In the genomic region with DNA sequence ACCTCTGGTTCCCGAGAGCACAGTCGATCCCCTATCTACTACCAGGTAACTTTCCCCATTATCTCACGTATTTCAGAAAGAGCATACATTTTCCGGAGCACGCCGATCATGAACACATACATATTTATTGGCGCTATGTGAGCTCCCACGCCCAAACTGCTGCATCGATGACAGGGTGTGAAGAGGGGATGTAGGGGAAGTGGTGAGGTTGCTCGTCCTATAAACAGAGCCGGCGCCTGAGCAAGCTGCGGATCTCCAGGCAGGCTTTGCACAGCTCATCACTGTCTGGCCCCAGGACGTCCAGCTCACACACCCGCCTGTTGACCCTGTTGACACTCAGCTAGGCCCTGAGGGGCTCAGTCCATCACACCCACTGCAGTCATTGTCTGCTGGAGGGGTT, we compare ENCODE assay signal across 8 mouse cellular contexts. TPM values are rescaled to one million over a fixed set of nuclear protein-coding genes. Genes with fewer than 3 reads are reported as not detected.
DNase-seq lines count a peak whose midpoint lies in the region; ATAC-seq and TF ChIP-seq lines count a peak whose summit lies in the region.

No protein-coding gene starts in this region.

- no peak for ATAC-seq in embryonic facial prominence, embryonic 14.5 days (ENCODE audit: low read depth)
- ATAC-seq in intestine, postnatal 0 days, result no peak
- 0 out of 2 replicates have a peak, but pooled peaks have one; percentile 14 for ATAC-seq in monocyte, adult 5-6 weeks (replicated peaks; ENCODE audit: insufficient number of reproducible peaks, low FRiP score, low TSS enrichment, poor library complexity, severe bottlenecking)

- peak overlapping the region; percentile 77 for H3K4me2 ChIP-seq in embryonic facial prominence, embryonic 14.5 days (ENCODE audit: low read depth, low read length)
- peak overlapping the region; percentile 78 for H3K4me2 ChIP-seq in intestine, postnatal 0 days (replicated peaks; ENCODE audit: low read depth)

- no peak for TF ChIP-seq POLR2A in MEL (IDR thresholded peaks at IDR 0.05; ENCODE audit: control insufficient read depth in 1 of 2, insufficient read depth in 1 of 2, low read depth in 1 of 2, low read length in 2 of 2, poor library complexity in 1 of 2)

- TF ChIP-seq RAD21 in MEL (IDR thresholded peaks at IDR 0.05; ENCODE audit: low read depth, low read length), result no peak

- peaks cover 0 to 5% of the 10 kb centered on the region in 2 experiments; a peak in 2 of 4 replicates for H3K36me3 ChIP-seq in MEL (ENCODE audit: control insufficient read depth in 1 of 2, insufficient read depth in 2 of 2, low read length in 2 of 2)
- H3K36me3 ChIP-seq in embryonic facial prominence, embryonic 14.5 days (ENCODE audit: control insufficient read depth, insufficient read depth, low read length), result peaks cover 4% of the 10 kb centered on the region; the same call in 1 of the 2 replicates
- H3K36me3 ChIP-seq in intestine, postnatal 0 days (ENCODE audit: control insufficient read depth, insufficient read depth), result 0 out of 2 replicates have a peak, but pooled peaks cover 3% of the 10 kb centered on the region

- H3K9me3 ChIP-seq in MEL (replicated peaks; ENCODE audit: insufficient read depth, low read length), result no peaks in the 10 kb centered on the region
- H3K9me3 ChIP-seq in embryonic facial prominence, embryonic 14.5 days (ENCODE audit: control insufficient read depth, low read length), result no peaks in the 10 kb centered on the region
- H3K9me3 ChIP-seq in intestine, postnatal 0 days (ENCODE audit: control insufficient read depth), result no peaks in the 10 kb centered on the region

- H3K27me3 ChIP-seq in MEL (ENCODE audit: control insufficient read depth in 1 of 2, insufficient read depth in 2 of 2, low read length in 2 of 2), result no peaks in the 10 kb centered on the region
- H3K27me3 ChIP-seq in embryonic facial prominence, embryonic 14.5 days (replicated peaks; ENCODE audit: control insufficient read depth, insufficient read depth, low read length), result no peaks in the 10 kb centered on the region
- H3K27me3 ChIP-seq in intestine, postnatal 0 days (replicated peaks; ENCODE audit: control insufficient read depth, insufficient read depth, low read length), result no peaks in the 10 kb centered on the region

- DNase-seq in layer of hippocampus, adult 2 months (ENCODE audit: low spot score in 2 of 2), result peak in 1 of 2 experiments; percentile 20
- DNase-seq in layer of hippocampus, postnatal 14 days (ENCODE audit: low spot score in 2 of 2), result no peak
- DNase-seq in MEL (ENCODE audit: low read depth, low spot score), result peak; percentile 79
- DNase-seq in embryonic facial prominence, embryonic 14.5 days (ENCODE audit: low spot score), result no peak
- no peak for DNase-seq in gastrocnemius, adult 18-20 months (ENCODE audit: low spot score)
- DNase-seq in urinary bladder, postnatal 36 days (ENCODE audit: low spot score in 2 of 2), result no peak

- no peak for TF ChIP-seq CTCF in layer of hippocampus, adult 2 months (conservative IDR thresholded peaks at IDR 0.05)
- TF ChIP-seq CTCF in MEL (IDR thresholded peaks at IDR 0.05 in 2 of 3, conservative IDR thresholded peaks at IDR 0.05 in 1 of 3; ENCODE audit: control insufficient read depth in 1 of 3, insufficient read depth in 1 of 3, low read depth in 2 of 3, low read length in 3 of 3, poor library complexity in 1 of 3, severe bottlenecking in 1 of 3), result no peak
- no peak for TF ChIP-seq CTCF in intestine, postnatal 0 days (IDR thresholded peaks at IDR 0.05; ENCODE audit: low read depth)

- TF ChIP-seq EP300 in MEL (IDR thresholded peaks at IDR 0.05; ENCODE audit: low read depth in 1 of 2, low read length in 2 of 2), result no peak

- peak overlapping the region; percentile 81 for H3K27ac ChIP-seq in layer of hippocampus, adult 2 months
- peak overlapping the region; percentile 72 for H3K27ac ChIP-seq in MEL (ENCODE audit: control insufficient read depth, low read depth, low read length)
- peak overlapping the region; percentile 85 for H3K27ac ChIP-seq in embryonic facial prominence, embryonic 14.5 days (replicated peaks; ENCODE audit: low read depth, low read length)
- peak overlapping the region; percentile 85 for H3K27ac ChIP-seq in intestine, postnatal 0 days (ENCODE audit: low read depth, low read length)

- WGBS in embryonic facial prominence, embryonic 14.5 days, result 1% methylated on average over 15 of the region's 15 CpGs
- WGBS in intestine, postnatal 0 days, result under 1% methylated on average over 15 of the region's 15 CpGs

- H3K4me1 ChIP-seq in MEL (ENCODE audit: control insufficient read depth in 1 of 2, insufficient read depth in 2 of 2, low read length in 2 of 2), result peaks cover 0 to 12% of the 10 kb centered on the region in 2 experiments; a peak in 2 of 4 replicates
- peaks cover 11% of the 10 kb centered on the region for H3K4me1 ChIP-seq in embryonic facial prominence, embryonic 14.5 days (ENCODE audit: control insufficient read depth, insufficient read depth, low read length)
- no peaks in the 10 kb centered on the region; the same call in 1 of the 2 replicates for H3K4me1 ChIP-seq in intestine, postnatal 0 days (replicated peaks; ENCODE audit: control insufficient read depth, insufficient read depth, low read length)

- H3K4me3 ChIP-seq in layer of hippocampus, adult 2 months, result peak overlapping the region; percentile 81
- H3K4me3 ChIP-seq in MEL (ENCODE audit: control insufficient read depth in 1 of 2, insufficient read depth in 1 of 2, low read depth in 2 of 2, low read length in 2 of 2), result peak overlapping the region; percentile 70 to 78
- H3K4me3 ChIP-seq in embryonic facial prominence, embryonic 14.5 days (ENCODE audit: low read depth, low read length), result peak overlapping the region; percentile 59
- H3K4me3 ChIP-seq in intestine, postnatal 0 days (ENCODE audit: low read depth, low read length), result peak overlapping the region; percentile 62

- peaks cover 3% of the 10 kb centered on the region; the same call in 1 of the 2 replicates for H3K79me2 ChIP-seq in MEL (ENCODE audit: control insufficient read depth, insufficient read depth, low read length, poor library complexity)

- H3K9ac ChIP-seq in MEL (ENCODE audit: control insufficient read depth, low read depth, low read length, poor library complexity, severe bottlenecking), result peak overlapping the region; percentile 71
- peak overlapping the region; percentile 72 for H3K9ac ChIP-seq in embryonic facial prominence, embryonic 14.5 days (ENCODE audit: low read depth, low read length)
- peak overlapping the region; percentile 55 for H3K9ac ChIP-seq in intestine, postnatal 0 days (ENCODE audit: low read depth, low read length)

TF ChIP-seq in MEL, 35 proteins besides CTCF, POLR2A, EP300 and RAD21:
- TF ChIP-seq POLR2AphosphoS2 (IDR thresholded peaks at IDR 0.05; ENCODE audit: low read length) (no peak), TBP (IDR thresholded peaks at IDR 0.05; ENCODE audit: low read depth, low read length) (no peak), CHD1 (IDR thresholded peaks at IDR 0.05; ENCODE audit: low read depth, low read length) (no peak), MAFK (IDR thresholded peaks at IDR 0.05; ENCODE audit: borderline replicate concordance, low read depth, low read length) (no peak), JUND (IDR thresholded peaks at IDR 0.05; ENCODE audit: low read depth, low read length) (no peak)
TF ChIP-seq in MEL: peak in this region for 0.

RNA-seq across cellular contexts. Expression of gene Zfp213, which starts 13.2 kb away (rescaled TPM):
- total RNA-seq in layer of hippocampus, adult 2 months (2021), result 1 to 10 TPM; 5.7 to 6.9 TPM
- 1 to 10 TPM; 4.6 to 6.5 TPM for total RNA-seq in layer of hippocampus, postnatal 14 days (2021)
- 3.4 and 3.8 TPM in 2 replicates for total RNA-seq in MEL (2012; rRNA removed)
- polyA plus RNA-seq in MEL (2012; ENCODE audit: insufficient read depth in 1 of 2, insufficient read length in 2 of 2, low read depth in 1 of 2, low replicate concordance in 2 of 2, missing spikeins in 1 of 2), result 1 to 10 TPM in 1 of 2 experiments, not detected in 1; 3.0 TPM
- polyA plus RNA-seq in embryonic facial prominence, embryonic 14.5 days (2014; fragmentation: Nextera tagmentation; extraction: Ambion mirVana), result 17.7 and 18.2 TPM in 2 replicates
- polyA plus RNA-seq in intestine, postnatal 0 days (2015; fragmentation: Nextera tagmentation; extraction: Ambion mirVana), result 8.1 and 8.2 TPM in 2 replicates
- 4.2 to 6.2 TPM (median 5.4 TPM) in 3 replicates for total RNA-seq in monocyte, adult 5-6 weeks (2017)
- 1 to 10 TPM; 2.1 to 2.8 TPM for total RNA-seq in gastrocnemius, adult 18-20 months (2021)

RNA-seq across cellular contexts. Expression of gene Zfp13, which starts 48.4 kb away (rescaled TPM):
- total RNA-seq in layer of hippocampus, adult 2 months (2021), result 10 to 100 TPM; 30.1 to 33.6 TPM
- 10 to 100 TPM; 29.8 to 30.1 TPM for total RNA-seq in layer of hippocampus, postnatal 14 days (2021)
- total RNA-seq in MEL (2012; rRNA removed), result 0.08 and 0.16 TPM in 2 replicates
- polyA plus RNA-seq in MEL (2012; ENCODE audit: insufficient read depth in 1 of 2, insufficient read length in 2 of 2, low read depth in 1 of 2, low replicate concordance in 2 of 2, missing spikeins in 1 of 2), result under 1 TPM in 1 of 2 experiments, not detected in 1; 0.38 TPM
- polyA plus RNA-seq in embryonic facial prominence, embryonic 14.5 days (2014; fragmentation: Nextera tagmentation; extraction: Ambion mirVana), result 11.6 and 11.7 TPM in 2 replicates
- 3.1 and 3.4 TPM in 2 replicates for polyA plus RNA-seq in intestine, postnatal 0 days (2015; fragmentation: Nextera tagmentation; extraction: Ambion mirVana)
- not detected in 3 replicates for total RNA-seq in monocyte, adult 5-6 weeks (2017)
- total RNA-seq in gastrocnemius, adult 18-20 months (2021), result 1 to 10 TPM; 2.5 to 2.9 TPM

RNA-seq across cellular contexts. Expression of gene Zscan10, which starts 49.8 kb away (rescaled TPM):
- not detected for total RNA-seq in layer of hippocampus, adult 2 months (2021)
- under 1 TPM in 1 of 2 experiments, not detected in 1; 0.36 TPM for total RNA-seq in layer of hippocampus, postnatal 14 days (2021)
- total RNA-seq in MEL (2012; rRNA removed), result not detected in 2 replicates
- polyA plus RNA-seq in MEL (2012; ENCODE audit: insufficient read depth in 1 of 2, insufficient read length in 2 of 2, low read depth in 1 of 2, low replicate concordance in 2 of 2, missing spikeins in 1 of 2), result under 1 TPM in 1 of 2 experiments, not detected in 1; 0.08 TPM
- 0.14 TPM in 1 of 2 replicates, not detected in the other for polyA plus RNA-seq in embryonic facial prominence, embryonic 14.5 days (2014; fragmentation: Nextera tagmentation; extraction: Ambion mirVana)
- polyA plus RNA-seq in intestine, postnatal 0 days (2015; fragmentation: Nextera tagmentation; extraction: Ambion mirVana), result not detected in 2 replicates
- total RNA-seq in monocyte, adult 5-6 weeks (2017), result not detected in 3 replicates
- not detected for total RNA-seq in gastrocnemius, adult 18-20 months (2021)

Comparison
In these comparisons a context has a peak if more than half of its experiments do, and no peak if none do; other contexts are left out.
1. RNA of gene Zfp13, which starts 48.4 kb away (total RNA-seq): 30.1 to 33.6 TPM in layer of hippocampus, adult 2 months and 29.8 to 30.1 TPM in layer of hippocampus, postnatal 14 days; 2.5 to 2.9 TPM in gastrocnemius, adult 18-20 months, 0.08 to 0.16 TPM in MEL and not detected in monocyte, adult 5-6 weeks; every median in the first group is over 4 times any median in the second.
2. Peak in every context shown above with its lines, with median percentiles within 50 percentile points of each other: H3K27ac ChIP-seq, H3K4me3 ChIP-seq and H3K9ac ChIP-seq.